Mouse (Mus musculus): ENCODE results near the gene 4933428G20Rik.

Gene 4933428G20Rik

GRCm38 (mm10) chr11:97505784-97506183, 5.6 kb upstream of the 4933428G20Rik start:
- no peak for DNase-seq (ENCODE audit: low spot score)

GRCm38 (mm10) chr11:97502846-97503245, 2.7 kb upstream of the 4933428G20Rik start:
- DNase-seq (ENCODE audit: low spot score) = no peak

DNA sequence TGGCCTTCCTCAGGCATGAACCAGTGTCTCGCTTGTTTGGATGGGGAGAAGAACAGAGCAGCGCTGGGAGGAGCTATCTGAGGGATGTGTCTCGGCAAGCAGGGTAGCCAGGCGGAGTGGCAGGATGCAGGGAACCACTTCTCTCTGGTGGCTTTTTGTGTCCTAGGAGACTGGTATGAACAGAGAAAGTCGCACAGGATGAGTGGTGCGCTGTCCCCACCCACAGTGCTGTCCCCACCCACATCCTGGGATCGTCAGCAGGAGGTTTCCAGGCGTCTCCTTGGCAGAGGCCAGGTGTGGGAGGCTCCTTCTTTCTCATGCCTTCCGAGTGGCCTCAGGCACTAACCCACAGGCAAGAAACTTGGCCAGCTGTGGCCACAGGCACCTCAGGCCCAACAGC, 2.2 kb upstream of the 4933428G20Rik start:
- no peak for DNase-seq (ENCODE audit: low spot score)

DNA sequence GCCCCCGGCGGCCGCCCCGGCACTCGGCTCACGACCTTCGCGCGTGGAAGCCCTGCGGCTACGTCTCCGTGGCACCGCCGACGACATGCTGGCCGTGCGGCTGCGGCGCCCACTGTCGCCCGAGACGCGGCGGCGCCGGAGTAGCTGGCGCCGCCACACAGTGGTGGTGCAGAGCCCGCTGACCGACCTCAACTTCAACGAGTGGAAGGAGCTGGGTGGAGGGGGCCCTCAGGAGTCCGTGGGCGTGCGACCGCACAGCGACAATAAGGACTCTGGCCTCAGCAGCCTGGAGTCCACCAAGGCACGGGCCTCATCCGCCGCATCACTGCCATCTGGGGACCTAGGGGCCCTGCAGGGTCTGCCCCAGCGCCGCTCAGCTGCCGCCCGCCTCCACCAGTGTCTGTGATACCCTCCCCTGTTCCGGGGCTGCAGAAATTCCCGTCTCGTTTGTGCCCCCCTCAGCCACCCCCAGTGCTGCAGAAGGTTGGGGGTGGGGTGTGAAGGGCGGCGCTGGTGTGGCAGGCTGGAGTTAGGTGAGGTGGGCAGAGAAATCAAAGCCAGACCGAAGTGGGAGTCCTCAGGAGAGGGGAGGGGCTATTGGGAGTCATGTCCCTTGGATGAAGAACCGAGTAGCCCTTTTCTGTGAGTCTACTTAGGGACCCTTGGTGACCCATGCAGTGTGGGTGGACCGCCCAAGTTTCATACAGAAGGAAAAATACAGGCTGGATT, 744 bp upstream of the 4933428G20Rik start:
- DNase-seq (ENCODE audit: low spot score) = no peak

DNA sequence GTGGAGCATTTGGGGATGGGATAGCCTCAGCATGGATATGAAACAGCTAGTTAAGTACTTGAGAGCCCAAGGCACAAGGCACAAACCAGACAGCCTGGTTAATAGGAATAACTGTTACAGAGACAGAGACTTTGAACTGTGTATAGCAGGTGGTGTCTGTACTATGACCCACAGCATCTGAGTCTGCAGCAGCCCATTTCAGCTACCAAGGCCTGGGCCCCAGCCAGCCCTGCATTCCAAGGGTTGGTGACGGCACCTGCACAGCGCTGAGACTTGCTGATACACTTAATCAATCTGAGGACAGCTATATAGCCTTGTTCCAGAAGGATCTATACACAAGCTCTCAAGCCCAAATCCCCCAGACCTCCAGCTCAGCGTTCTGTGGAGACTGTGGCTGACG, 2.6 kb downstream of the 4933428G20Rik start:
- no peak for DNase-seq (ENCODE audit: low spot score)

DNA sequence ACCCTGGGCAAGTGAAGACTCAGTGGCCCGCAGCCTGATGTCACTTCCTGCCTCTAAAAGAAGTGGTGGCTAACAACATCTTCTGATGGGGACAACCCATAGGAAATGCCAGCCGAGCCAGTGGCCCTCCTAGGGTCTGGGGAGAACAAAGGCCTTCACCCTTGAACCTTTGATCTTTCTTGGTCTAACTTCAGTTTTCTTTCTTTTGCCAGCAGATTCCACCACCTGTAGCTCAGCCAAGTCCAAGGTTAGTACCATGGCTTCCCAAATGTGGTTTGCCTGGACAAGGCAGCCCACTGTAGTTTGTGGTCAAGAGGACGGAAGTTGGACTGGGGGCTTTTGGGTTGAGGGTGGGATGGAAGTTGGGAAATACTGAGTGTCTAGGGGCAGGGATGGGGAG, 7.3 kb downstream of the 4933428G20Rik start:
- DNase-seq (ENCODE audit: low spot score) = no peak

DNA sequence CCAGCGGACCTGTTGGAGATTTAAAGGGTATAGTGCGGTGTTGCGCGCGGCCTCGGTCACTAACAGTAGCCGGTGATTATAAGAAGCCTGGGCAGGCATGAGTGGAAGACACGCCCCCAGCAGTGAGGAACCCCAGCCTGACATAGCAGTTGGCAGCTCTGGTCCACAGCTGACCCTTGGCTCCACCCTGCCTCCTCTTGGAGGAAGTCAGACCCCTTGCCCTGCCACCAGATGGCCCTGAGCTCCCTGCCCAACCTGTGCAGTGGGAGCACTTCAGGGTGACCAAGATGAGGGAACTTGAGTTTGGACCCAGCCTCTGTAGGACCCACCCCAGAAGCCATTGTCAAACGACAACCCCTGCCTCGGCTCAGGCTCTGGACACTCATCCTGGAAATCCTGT, 8.5 kb downstream of the 4933428G20Rik start:
- no peak for DNase-seq (ENCODE audit: low spot score)

DNA sequence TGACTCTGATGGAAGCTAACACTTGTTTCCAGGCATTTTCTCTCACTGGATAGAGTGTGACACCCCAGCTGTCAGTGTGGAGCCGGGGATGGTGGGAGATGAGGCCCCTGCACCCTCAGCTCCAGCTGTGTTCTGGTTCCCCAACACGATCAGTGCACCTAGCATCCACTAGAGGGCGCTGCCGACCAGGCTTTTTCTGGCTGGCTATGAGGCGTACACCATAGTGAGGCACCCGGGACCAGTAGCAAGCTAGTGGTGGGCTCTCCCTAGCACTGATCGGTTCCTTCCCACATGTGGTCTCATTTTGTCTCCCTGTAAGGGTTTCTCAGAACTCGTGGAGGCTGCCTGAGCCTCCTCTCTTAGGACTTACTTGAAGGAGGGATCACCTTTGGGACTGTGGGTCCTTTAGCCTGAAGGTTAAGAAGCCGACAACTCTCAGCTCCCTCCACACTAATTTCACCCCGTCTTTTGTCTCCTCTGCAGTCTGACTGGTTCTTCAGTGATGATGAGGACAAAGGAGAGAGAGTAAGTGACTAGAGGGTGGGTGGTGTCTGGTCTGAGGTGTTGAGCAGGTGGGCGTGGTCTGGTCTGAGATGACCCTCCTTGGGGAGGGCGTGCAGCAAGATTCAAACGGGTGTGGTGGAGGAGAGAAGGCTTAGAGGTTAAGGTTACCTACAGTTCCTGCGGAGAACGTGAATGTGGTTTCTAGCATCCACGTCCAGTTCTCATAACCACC, 10.4 kb downstream of the 4933428G20Rik start:
- DNase-seq (ENCODE audit: low spot score) = no peak

DNA sequence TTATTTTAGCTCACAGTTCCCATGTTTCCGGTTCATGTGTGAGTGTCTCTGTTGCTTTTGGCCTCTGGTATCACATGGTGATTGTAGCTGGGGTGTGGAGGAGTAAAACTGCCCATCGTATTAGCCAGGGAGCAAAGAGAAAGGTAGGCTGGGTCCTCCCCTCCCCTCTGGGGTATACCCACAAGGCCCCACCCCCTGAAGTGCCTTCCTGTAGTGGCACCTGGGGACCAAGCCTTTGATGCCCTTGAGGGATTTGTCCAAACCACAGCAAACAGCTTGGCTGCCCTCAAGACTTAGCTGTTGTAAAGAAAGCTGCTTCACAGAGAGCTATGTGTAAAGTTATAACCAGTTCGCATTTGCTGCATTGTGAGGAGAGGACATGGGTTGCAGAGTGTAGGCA, 12.5 kb downstream of the 4933428G20Rik start:
- DNase-seq (ENCODE audit: low spot score) = no peak

DNA sequence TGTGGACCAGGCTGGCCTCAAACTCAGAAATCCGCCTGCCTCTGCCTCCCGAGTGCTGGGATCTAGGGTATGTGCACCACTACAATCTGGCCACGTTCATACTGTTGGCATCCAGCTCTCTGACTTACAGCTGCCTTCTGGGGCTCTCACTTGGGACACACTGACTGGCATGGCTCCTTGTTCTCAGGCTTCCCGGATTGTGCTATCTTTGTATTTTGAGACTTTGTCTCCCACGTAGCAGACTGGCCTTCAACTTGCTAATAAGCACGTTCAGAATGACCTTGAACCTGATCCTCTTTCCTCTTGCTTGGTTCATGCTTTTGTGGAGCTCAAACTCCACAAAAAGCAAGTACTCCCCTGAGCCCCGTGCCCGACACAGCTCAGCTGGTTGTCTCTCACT, 14.5 kb downstream of the 4933428G20Rik start:
- no peak for DNase-seq (ENCODE audit: low spot score)

DNA sequence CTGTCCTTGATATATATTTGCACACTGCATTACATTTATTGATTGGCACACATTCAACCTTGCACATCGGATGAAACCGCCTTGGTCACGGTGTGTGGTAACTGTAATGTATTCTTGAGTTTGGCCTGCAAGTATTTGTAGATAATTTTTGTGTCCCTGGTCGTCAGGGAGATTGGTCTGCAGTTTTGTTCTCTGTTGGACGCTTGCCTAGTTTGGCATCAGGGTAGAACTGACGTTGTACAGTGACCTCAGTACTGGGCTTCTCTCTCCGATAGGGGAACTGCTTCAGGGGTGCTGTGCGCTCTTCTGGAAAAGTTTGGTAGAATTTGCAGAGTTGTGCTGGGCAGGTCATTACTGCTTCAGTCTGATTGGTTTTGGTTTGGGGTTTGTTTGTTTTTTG, 20.3 kb downstream of the 4933428G20Rik start:
- no peak for DNase-seq (ENCODE audit: low spot score)

- DNase-seq (ENCODE audit: low spot score) = no peak
These were observed 21.1 kb downstream of the 4933428G20Rik start for GRCm38 (mm10) chr11:97479085-97479484.

GRCm38 (mm10) chr11:97478345-97478744, 21.8 kb downstream of the 4933428G20Rik start:
- no peak for DNase-seq (ENCODE audit: low spot score)

DNA sequence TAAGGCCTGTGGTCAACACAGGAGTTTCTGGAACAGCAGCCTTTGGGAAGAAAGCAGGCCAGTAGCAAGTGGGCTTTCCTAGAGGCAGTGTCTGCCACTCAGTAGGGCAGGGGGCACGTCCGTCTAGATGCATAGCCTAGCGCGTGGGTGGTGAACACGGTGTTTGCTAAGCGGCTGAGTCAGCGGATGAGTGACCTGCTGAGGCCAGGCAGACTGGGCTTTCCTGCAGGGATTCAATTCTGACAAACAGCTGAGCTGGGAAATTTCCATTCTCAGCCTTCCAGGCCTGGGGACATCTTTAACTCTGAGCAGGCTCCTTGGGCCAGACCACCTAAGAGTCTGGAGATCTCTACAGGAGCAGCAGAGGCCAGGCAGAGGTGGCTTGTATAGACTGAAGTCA, 22.7 kb downstream of the 4933428G20Rik start:
- DNase-seq (ENCODE audit: low spot score) = no peak

GRCm38 (mm10) chr11:97476334-97477095, 23.6 kb downstream of the 4933428G20Rik start:
- DNase-seq (ENCODE audit: low spot score) = peak; percentile 44

DNA sequence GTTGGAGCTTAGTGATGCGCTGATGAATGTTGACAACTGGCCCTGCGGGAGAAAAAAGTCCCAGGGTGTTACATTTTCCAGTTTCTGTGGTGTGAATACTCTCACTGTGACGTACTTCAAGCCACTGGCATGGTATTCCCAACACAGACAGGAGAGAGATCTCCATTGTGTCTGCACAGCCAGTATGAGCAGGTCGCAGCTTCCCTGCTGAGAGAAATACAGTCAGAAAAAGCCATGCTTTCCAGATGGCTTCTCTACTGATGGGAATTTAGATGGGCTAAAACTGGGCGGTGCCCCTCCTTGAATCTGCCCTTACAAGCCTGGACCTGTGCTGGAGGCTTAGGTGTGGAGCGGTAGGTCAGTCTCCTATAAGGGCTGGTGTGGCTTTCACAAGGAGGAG, 28.9 kb downstream of the 4933428G20Rik start:
- no peak for DNase-seq (ENCODE audit: low spot score)

- no peak for DNase-seq (ENCODE audit: low spot score)
These were observed 30.3 kb downstream of the 4933428G20Rik start for GRCm38 (mm10) chr11:97469828-97470227.

GRCm38 (mm10) chr11:97468639-97469287, 31.4 kb downstream of the 4933428G20Rik start:
- peak; percentile 52 for DNase-seq (ENCODE audit: low spot score)

DNA sequence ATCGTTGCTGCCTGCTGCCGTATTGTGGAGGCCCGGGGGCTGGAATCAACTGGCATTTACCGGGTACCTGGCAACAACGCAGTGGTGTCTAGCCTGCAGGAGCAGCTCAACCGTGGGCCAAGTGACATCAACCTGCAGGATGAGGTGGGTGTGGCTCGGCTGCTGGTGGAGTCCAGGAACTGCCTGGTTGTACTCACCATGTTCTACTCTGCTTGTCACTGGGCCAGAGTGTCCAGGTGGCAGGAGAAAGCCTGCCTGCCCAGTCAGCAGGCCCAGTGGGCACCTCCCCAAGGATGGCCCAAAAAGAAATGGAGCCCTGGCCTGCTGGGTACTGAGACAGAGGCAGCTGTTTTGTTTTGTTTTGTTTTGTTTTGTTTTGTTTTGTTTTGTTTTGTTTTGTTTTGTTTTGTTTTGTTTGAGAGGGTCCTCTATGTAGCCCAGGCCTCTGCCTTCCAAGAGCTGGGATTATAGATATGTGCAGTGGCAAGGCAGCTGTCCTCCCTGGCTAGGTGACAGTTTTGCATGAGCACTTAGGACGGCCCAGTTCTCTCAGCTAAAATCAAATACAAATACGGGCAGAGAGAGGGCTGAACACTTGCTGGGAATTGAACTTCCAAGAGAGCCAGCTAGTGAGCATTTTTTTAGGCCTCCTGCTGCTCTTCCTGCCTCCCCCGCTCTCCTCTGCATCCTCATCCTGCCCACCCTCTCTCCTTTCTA, 33.5 kb downstream of the 4933428G20Rik start:
- no peak for DNase-seq (ENCODE audit: low spot score)

GRCm38 (mm10) chr11:97465957-97466356, 34.2 kb downstream of the 4933428G20Rik start:
- DNase-seq (ENCODE audit: low spot score) = no peak

DNA sequence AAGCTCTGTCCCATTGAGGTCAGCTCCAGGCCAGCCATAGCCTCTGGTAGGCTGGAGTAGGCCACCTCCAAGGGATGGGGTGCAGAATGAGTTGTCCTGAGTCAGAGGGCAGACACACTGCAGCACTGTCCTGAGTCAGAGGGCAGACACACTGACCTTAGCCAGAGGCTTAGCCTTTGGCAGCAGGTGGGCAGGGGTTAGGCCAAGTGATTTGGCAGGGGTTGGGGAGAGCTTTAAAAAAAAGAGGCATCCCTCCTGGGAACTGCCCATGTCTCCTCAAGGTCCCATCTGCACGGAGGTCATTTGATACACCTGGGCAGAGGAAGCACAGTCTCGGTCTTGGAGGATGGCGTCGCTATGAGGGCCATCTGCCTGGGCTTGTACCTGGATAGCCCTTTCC, 36.1 kb downstream of the 4933428G20Rik start:
- DNase-seq (ENCODE audit: low spot score) = no peak

DNA sequence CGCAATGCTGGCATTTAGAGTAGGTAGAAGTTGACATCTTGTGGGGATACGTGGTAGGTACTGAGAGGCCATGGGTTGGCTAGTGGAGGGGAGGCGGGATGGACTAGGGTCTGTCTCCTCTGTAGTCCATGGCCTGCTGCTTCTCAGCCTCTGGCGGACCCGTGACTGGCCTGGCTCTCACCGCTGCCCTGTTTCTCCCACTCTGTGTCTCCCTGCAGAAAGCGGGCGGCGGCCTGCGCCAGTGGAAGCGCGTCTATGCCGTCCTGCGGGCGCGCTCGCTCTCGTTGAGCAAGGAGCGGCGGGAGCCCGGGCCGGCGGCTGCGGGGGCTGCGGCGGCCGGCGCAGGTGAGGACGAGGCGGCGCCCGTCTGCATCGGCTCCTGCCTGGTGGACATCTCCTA, 37.0 kb downstream of the 4933428G20Rik start:
- no peak for DNase-seq (ENCODE audit: low spot score)

Data from layer of hippocampus, adult 9-10 months (tissue).